Mouse (Mus musculus) c-Kit-positive CD71-positive TER-119-positive erythroid progenitor cells, embryonic 14.5 days (primary cell): ENCODE measurements around the gene Cys1.
A peak's percentile ranks its signal among the peaks of the same experiment; 100 is the strongest.

Experiments
- DNase-seq: peaks from one replicate; pipeline ENCODE4 v3.0.0-alpha.2; 2013; ENCODE audit warnings: low spot score

The Cys1 gene

GRCm38 (mm10) chr12:24697484-24698204 lies 16.0 kb upstream of the Cys1 start:
- peak; percentile 48 for DNase-seq

GRCm38 (mm10) chr12:24696500-24697483 lies 15.2 kb upstream of the Cys1 start:
- peak; percentile 81 for DNase-seq

GRCm38 (mm10) chr12:24690351-24690750 lies 8.7 kb upstream of the Cys1 start:
- no peak for DNase-seq

GRCm38 (mm10) chr12:24686696-24687346 lies 5.2 kb upstream of the Cys1 start:
- DNase-seq = no peak

- no peak for DNase-seq
Measured at GRCm38 (mm10) chr12:24686038-24686695, 4.6 kb upstream of the Cys1 start.

GRCm38 (mm10) chr12:24683461-24683860 lies 1.8 kb upstream of the Cys1 start:
- DNase-seq = no peak

- DNase-seq = no peak
Measured at GRCm38 (mm10) chr12:24682563-24682962, 950 bp upstream of the Cys1 start.

- DNase-seq = no peak
Measured at GRCm38 (mm10) chr12:24680492-24681285, 924 bp downstream of the Cys1 start.

- DNase-seq = no peak
Measured at GRCm38 (mm10) chr12:24680096-24680491, 1.5 kb downstream of the Cys1 start.

GRCm38 (mm10) chr12:24662131-24662530 lies 19.5 kb downstream of the Cys1 start:
- DNase-seq = no peak

GRCm38 (mm10) chr12:24661100-24661499 lies 20.5 kb downstream of the Cys1 start:
- DNase-seq = no peak

- no peak for DNase-seq
Measured at GRCm38 (mm10) chr12:24659923-24660322, 21.7 kb downstream of the Cys1 start.

- no peak for DNase-seq
Measured at GRCm38 (mm10) chr12:24658998-24659397, 22.6 kb downstream of the Cys1 start.

- no peak for DNase-seq
Measured at GRCm38 (mm10) chr12:24656436-24656835, 25.2 kb downstream of the Cys1 start.

- no peak for DNase-seq
Measured at GRCm38 (mm10) chr12:24654065-24654862, 27.3 kb downstream of the Cys1 start.

- DNase-seq = peak; percentile 98
Measured at GRCm38 (mm10) chr12:24651642-24652342, 29.8 kb downstream of the Cys1 start.

- peak; percentile 90 for DNase-seq
Measured at GRCm38 (mm10) chr12:24651063-24651557, 30.5 kb downstream of the Cys1 start, which contains the start of gene Klf11. TSS of gene Klf11 (plus strand) at chr12:24651274.

GRCm38 (mm10) chr12:24650415-24651062 lies 31.1 kb downstream of the Cys1 start:
- DNase-seq = peak; percentile 51

GRCm38 (mm10) chr12:24648094-24648493 lies 33.5 kb downstream of the Cys1 start:
- DNase-seq = no peak
